Comparison of ENCODE assay signal across 8 mouse cellular contexts in genomic region chr14:105733013-105733728, GRCm38 (mm10).
DNase-seq lines count a peak whose midpoint lies in the region; ATAC-seq lines count a peak whose summit lies in the region.

No protein-coding gene starts in this region.

- ATAC-seq in heart, embryonic 11.5 days (replicated peaks; ENCODE audit: insufficient number of reproducible peaks, low FRiP score, low TSS enrichment) = 0 out of 2 replicates have a peak, but pooled peaks have one; percentile 25
- ATAC-seq in liver, embryonic 12.5 days = no peak
- ATAC-seq in midbrain, embryonic 16.5 days = peak; percentile 49

- no peaks in the 10 kb centered on the region for H3K9me3 ChIP-seq in heart, embryonic 11.5 days (replicated peaks; ENCODE audit: control insufficient read depth, low read length)
- no peaks in the 10 kb centered on the region for H3K9me3 ChIP-seq in liver, embryonic 12.5 days (replicated peaks)
- no peaks in the 10 kb centered on the region for H3K9me3 ChIP-seq in midbrain, embryonic 16.5 days (replicated peaks; ENCODE audit: control insufficient read depth, low read length, poor library complexity, severe bottlenecking)

- H3K36me3 ChIP-seq in heart, embryonic 11.5 days (ENCODE audit: control insufficient read depth, insufficient read depth, low read length) = no peaks in the 10 kb centered on the region
- H3K36me3 ChIP-seq in liver, embryonic 12.5 days = no peaks in the 10 kb centered on the region
- H3K36me3 ChIP-seq in midbrain, embryonic 16.5 days (ENCODE audit: control insufficient read depth, insufficient read depth, low read length) = no peaks in the 10 kb centered on the region

- H3K9ac ChIP-seq in heart, embryonic 11.5 days (ENCODE audit: low read depth, low read length) = peak overlapping the region; percentile 50; the same call in 1 of the 2 replicates
- H3K9ac ChIP-seq in liver, embryonic 12.5 days = no peak overlapping the region
- H3K9ac ChIP-seq in midbrain, embryonic 16.5 days (ENCODE audit: low read depth, low read length) = peak overlapping the region; percentile 67; the same call in 1 of the 2 replicates

- peak; percentile 18 for DNase-seq in ovary, postnatal 36 days (ENCODE audit: low spot score)
- no peak for DNase-seq in ovary, postnatal 10 days (ENCODE audit: low spot score)
- DNase-seq in embryo, embryonic 10.5 days (ENCODE audit: low spot score) = peak; percentile 77
- peak; percentile 77 for DNase-seq in kidney, adult 9 months
- DNase-seq in thymus, postnatal 10 days (ENCODE audit: low spot score in 2 of 2) = peak; percentile 24 to 49

- WGBS in heart, embryonic 11.5 days (ENCODE audit: insufficient replicate concordance) = 2% methylated on average over 12 of the region's 12 CpGs
- WGBS in liver, embryonic 12.5 days (ENCODE audit: insufficient replicate concordance) = 13% methylated on average over 12 of the region's 12 CpGs
- 4% methylated on average over 12 of the region's 12 CpGs for WGBS in midbrain, embryonic 16.5 days

- H3K4me1 ChIP-seq in heart, embryonic 11.5 days (ENCODE audit: control insufficient read depth, insufficient read depth, low read length) = peaks cover 15% of the 10 kb centered on the region
- H3K4me1 ChIP-seq in liver, embryonic 12.5 days = peaks cover 28% of the 10 kb centered on the region
- H3K4me1 ChIP-seq in midbrain, embryonic 16.5 days (ENCODE audit: control insufficient read depth, insufficient read depth, low read length) = peaks cover 22% of the 10 kb centered on the region

- H3K27me3 ChIP-seq in heart, embryonic 11.5 days (ENCODE audit: control insufficient read depth, insufficient read depth, low read length) = no peaks in the 10 kb centered on the region
- no peaks in the 10 kb centered on the region for H3K27me3 ChIP-seq in liver, embryonic 12.5 days (replicated peaks)
- H3K27me3 ChIP-seq in midbrain, embryonic 16.5 days (ENCODE audit: control insufficient read depth, insufficient read depth, low read depth, low read length) = no peaks in the 10 kb centered on the region

- H3K4me3 ChIP-seq in heart, embryonic 11.5 days (ENCODE audit: low read depth, low read length) = peak overlapping the region; percentile 35
- peak overlapping the region; percentile 44 for H3K4me3 ChIP-seq in liver, embryonic 12.5 days
- peak overlapping the region; percentile 39 for H3K4me3 ChIP-seq in midbrain, embryonic 16.5 days (ENCODE audit: low read depth, low read length)

- peak overlapping the region; percentile 59 for H3K4me2 ChIP-seq in heart, embryonic 11.5 days
- H3K4me2 ChIP-seq in liver, embryonic 12.5 days = peak overlapping the region; percentile 63
- peak overlapping the region; percentile 77 for H3K4me2 ChIP-seq in midbrain, embryonic 16.5 days (ENCODE audit: low read length)

- peak overlapping the region; percentile 95 for H3K27ac ChIP-seq in heart, embryonic 11.5 days (ENCODE audit: low read depth, low read length)
- H3K27ac ChIP-seq in liver, embryonic 12.5 days = peak overlapping the region; percentile 80
- peak overlapping the region; percentile 85 for H3K27ac ChIP-seq in midbrain, embryonic 16.5 days (ENCODE audit: low read length)
